Comparison of ENCODE assay signal across 8 mouse cellular contexts in the genomic region with DNA sequence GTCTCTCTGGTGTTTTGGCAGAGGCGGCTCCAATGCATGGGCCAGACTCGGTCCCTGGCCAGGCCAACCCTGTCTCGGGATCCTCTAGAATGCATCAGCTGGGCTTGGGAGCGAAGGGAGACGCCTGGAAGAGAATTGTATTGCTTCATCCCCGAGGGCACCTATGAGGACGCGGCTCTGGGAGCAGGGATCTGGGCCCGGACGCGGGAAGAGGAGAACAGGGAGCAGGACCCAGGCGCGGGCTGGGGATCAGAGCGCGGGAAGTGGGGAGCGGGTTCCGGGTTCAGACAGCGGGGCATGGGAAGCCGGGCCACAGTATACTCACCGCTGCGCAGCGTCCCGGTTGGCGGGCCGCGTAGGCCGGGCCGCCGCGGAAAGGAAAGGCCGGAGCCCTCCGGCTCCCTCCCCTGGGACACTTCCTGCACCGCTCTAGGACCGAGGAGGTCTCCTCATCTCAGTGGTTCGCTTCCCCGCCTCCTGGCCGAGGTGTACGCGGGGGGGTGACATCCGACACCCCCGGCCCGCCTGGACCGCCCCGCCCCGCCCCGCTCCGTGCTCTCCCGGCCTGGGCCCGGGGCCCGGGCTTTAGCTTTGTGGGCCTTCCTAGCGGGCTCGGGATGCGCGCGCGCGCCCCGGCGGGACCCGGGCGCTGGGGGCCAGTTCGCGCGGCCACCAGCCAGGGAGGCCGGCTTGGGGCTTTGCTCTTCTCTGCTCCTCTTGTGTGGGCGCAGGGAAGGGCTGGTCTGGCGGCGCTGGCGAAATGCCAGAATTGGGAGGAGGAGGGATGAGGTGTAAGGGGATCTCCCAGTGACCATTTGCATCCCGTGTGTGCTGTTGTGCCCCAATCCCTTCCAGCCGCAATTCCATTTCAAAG. TPM values are rescaled to one million over a fixed set of nuclear protein-coding genes. Genes with fewer than 3 reads are reported as not detected.
DNase-seq lines count a peak whose midpoint lies in the region; ATAC-seq and TF ChIP-seq lines count a peak whose summit lies in the region.

No protein-coding gene starts in this region.

- peak; percentile 49 for TF ChIP-seq POLR2A in testis, adult 2 months (IDR thresholded peaks at IDR 0.05; ENCODE audit: control insufficient read depth, low read depth, low read length)

- H3K4me1 ChIP-seq in E14TG2a.4 (replicated peaks; ENCODE audit: low read depth, low read length), result peaks cover 61% of the 10 kb centered on the region
- peaks cover 10% of the 10 kb centered on the region; the same call in 1 of the 2 replicates for H3K4me1 ChIP-seq in forebrain, embryonic 11.5 days (replicated peaks; ENCODE audit: control insufficient read depth, insufficient read depth, low read length)
- peaks cover 14% of the 10 kb centered on the region for H3K4me1 ChIP-seq in heart, postnatal 0 days (ENCODE audit: control insufficient read depth, insufficient read depth)
- peaks cover 16% of the 10 kb centered on the region for H3K4me1 ChIP-seq in liver, postnatal 0 days (ENCODE audit: insufficient read depth)
- peaks cover 16% of the 10 kb centered on the region for H3K4me1 ChIP-seq in neural tube, embryonic 14.5 days (ENCODE audit: control insufficient read depth, insufficient read depth, low read length)
- peaks cover 22% of the 10 kb centered on the region for H3K4me1 ChIP-seq in testis, adult 2 months (ENCODE audit: control insufficient read depth, insufficient read depth, low read length)

- H3K27me3 ChIP-seq in E14TG2a.4 (ENCODE audit: insufficient read depth, low read length), result peaks cover 10% of the 10 kb centered on the region
- H3K27me3 ChIP-seq in forebrain, embryonic 11.5 days (ENCODE audit: control insufficient read depth, insufficient read depth, low read length), result no peaks in the 10 kb centered on the region
- no peaks in the 10 kb centered on the region for H3K27me3 ChIP-seq in heart, postnatal 0 days (ENCODE audit: control insufficient read depth, insufficient read depth, low read length)
- no peaks in the 10 kb centered on the region for H3K27me3 ChIP-seq in liver, postnatal 0 days (ENCODE audit: insufficient read depth, low read length)
- H3K27me3 ChIP-seq in neural tube, embryonic 14.5 days (ENCODE audit: control insufficient read depth, insufficient read depth, low read length), result no peaks in the 10 kb centered on the region
- no peaks in the 10 kb centered on the region for H3K27me3 ChIP-seq in testis, adult 2 months (ENCODE audit: control insufficient read depth, insufficient read depth, low read length)

- no peak for TF ChIP-seq CTCF in E14TG2a.4 (conservative IDR thresholded peaks at IDR 0.05; ENCODE audit: low read length)
- TF ChIP-seq CTCF in heart, postnatal 0 days (IDR thresholded peaks at IDR 0.05; ENCODE audit: low read depth), result no peak
- TF ChIP-seq CTCF in liver, postnatal 0 days (IDR thresholded peaks at IDR 0.05; ENCODE audit: low read depth), result no peak
- TF ChIP-seq CTCF in testis, adult 2 months (IDR thresholded peaks at IDR 0.05; ENCODE audit: control insufficient read depth, insufficient read depth, insufficient replicate concordance, low read depth, low read length), result no peak

- peak overlapping the region; percentile 93 for H3K4me2 ChIP-seq in forebrain, embryonic 11.5 days (ENCODE audit: low read depth, low read length, severe bottlenecking)
- peak overlapping the region; percentile 93 for H3K4me2 ChIP-seq in heart, postnatal 0 days (ENCODE audit: low read depth, low read length)
- peak overlapping the region; percentile 89 for H3K4me2 ChIP-seq in liver, postnatal 0 days (ENCODE audit: low read depth, low read length)
- H3K4me2 ChIP-seq in neural tube, embryonic 14.5 days (ENCODE audit: low read depth, low read length), result peak overlapping the region; percentile 96

- 0 out of 2 replicates have a peak, but pooled peaks have one; percentile 23 for TF ChIP-seq EP300 in heart, postnatal 0 days (IDR thresholded peaks at IDR 0.05; ENCODE audit: low read depth)
- TF ChIP-seq EP300 in liver, postnatal 0 days (IDR thresholded peaks at IDR 0.05; ENCODE audit: low read depth), result no peak

- no peaks in the 10 kb centered on the region for H3K9me3 ChIP-seq in E14TG2a.4 (ENCODE audit: low read length)
- no peaks in the 10 kb centered on the region for H3K9me3 ChIP-seq in forebrain, embryonic 11.5 days (ENCODE audit: control insufficient read depth, low read length)
- H3K9me3 ChIP-seq in heart, postnatal 0 days (replicated peaks; ENCODE audit: control insufficient read depth, low read length), result no peaks in the 10 kb centered on the region
- H3K9me3 ChIP-seq in liver, postnatal 0 days (ENCODE audit: low read length), result no peaks in the 10 kb centered on the region
- no peaks in the 10 kb centered on the region for H3K9me3 ChIP-seq in neural tube, embryonic 14.5 days (ENCODE audit: control insufficient read depth, low read length)

- under 1% methylated on average over 61 of the region's 71 CpGs for WGBS in forebrain, embryonic 11.5 days
- WGBS in heart, postnatal 0 days, result under 1% methylated on average over 66 of the region's 71 CpGs
- WGBS in liver, postnatal 0 days (ENCODE audit: insufficient replicate concordance), result under 1% methylated on average over 60 of the region's 71 CpGs
- WGBS in neural tube, embryonic 14.5 days, result 5% methylated on average over 59 of the region's 71 CpGs

- peak overlapping the region; percentile 92 for H3K27ac ChIP-seq in forebrain, embryonic 11.5 days (ENCODE audit: low read depth, low read length)
- peak overlapping the region; percentile 91 for H3K27ac ChIP-seq in heart, postnatal 0 days (ENCODE audit: low read depth)
- H3K27ac ChIP-seq in liver, postnatal 0 days (ENCODE audit: low read depth), result peak overlapping the region; percentile 90
- H3K27ac ChIP-seq in neural tube, embryonic 14.5 days (ENCODE audit: low read depth, low read length), result peak overlapping the region; percentile 86
- peak overlapping the region; percentile 94 for H3K27ac ChIP-seq in testis, adult 2 months (ENCODE audit: control insufficient read depth, insufficient read depth, low read depth, low read length)

- peak; percentile 39 for DNase-seq in c-Kit-positive CD71-positive TER-119-negative erythroid progenitor cells, embryonic 14.5 days (ENCODE audit: low read depth)
- DNase-seq in forebrain, embryonic 11.5 days (ENCODE audit: low spot score), result peak; percentile 96
- DNase-seq in heart, postnatal 0 days (ENCODE audit: low spot score), result peak; percentile 89
- DNase-seq in kidney, postnatal 36 days, result peak; percentile 93 to 94
- DNase-seq in liver, postnatal 0 days, result peak; percentile 88

- peak overlapping the region; percentile 96 for H3K9ac ChIP-seq in forebrain, embryonic 11.5 days (ENCODE audit: low read length)
- H3K9ac ChIP-seq in heart, postnatal 0 days (replicated peaks; ENCODE audit: low read depth, low read length), result peak overlapping the region; percentile 90
- peak overlapping the region; percentile 90 for H3K9ac ChIP-seq in liver, postnatal 0 days (replicated peaks)
- peak overlapping the region; percentile 75 for H3K9ac ChIP-seq in neural tube, embryonic 14.5 days (replicated peaks; ENCODE audit: low read depth, low read length)

- peak; percentile 94 for ATAC-seq in forebrain, embryonic 11.5 days (replicated peaks; ENCODE audit: low FRiP score)
- peak; percentile 95 for ATAC-seq in heart, postnatal 0 days (ENCODE audit: insufficient read depth, low read depth)
- ATAC-seq in liver, postnatal 0 days, result peak; percentile 93
- ATAC-seq in neural tube, embryonic 14.5 days (ENCODE audit: low read depth), result peak; percentile 85

- H3K4me3 ChIP-seq in E14TG2a.4 (replicated peaks; ENCODE audit: low read length), result peak overlapping the region; percentile 97
- peak overlapping the region; percentile 89 for H3K4me3 ChIP-seq in forebrain, embryonic 11.5 days (ENCODE audit: low read depth, low read length)
- H3K4me3 ChIP-seq in heart, postnatal 0 days (ENCODE audit: low read depth, low read length), result peak overlapping the region; percentile 79
- peak overlapping the region; percentile 77 for H3K4me3 ChIP-seq in liver, postnatal 0 days (ENCODE audit: low read depth, low read length)
- H3K4me3 ChIP-seq in neural tube, embryonic 14.5 days (ENCODE audit: low read depth, low read length), result peak overlapping the region; percentile 66
- peak overlapping the region; percentile 92 for H3K4me3 ChIP-seq in testis, adult 2 months (ENCODE audit: control insufficient read depth, low read depth, low read length)

- peaks cover 70% of the 10 kb centered on the region for H3K36me3 ChIP-seq in E14TG2a.4 (ENCODE audit: insufficient read depth, low read length)
- H3K36me3 ChIP-seq in forebrain, embryonic 11.5 days (ENCODE audit: control insufficient read depth, insufficient read depth, low read length), result peaks cover 10% of the 10 kb centered on the region
- peaks cover 30% of the 10 kb centered on the region for H3K36me3 ChIP-seq in heart, postnatal 0 days (replicated peaks; ENCODE audit: control insufficient read depth, insufficient read depth, low read length)
- H3K36me3 ChIP-seq in liver, postnatal 0 days (replicated peaks; ENCODE audit: insufficient read depth, low read length), result peaks cover 28% of the 10 kb centered on the region
- peaks cover 16% of the 10 kb centered on the region; the same call in 1 of the 2 replicates for H3K36me3 ChIP-seq in neural tube, embryonic 14.5 days (ENCODE audit: control insufficient read depth, insufficient read depth, low read length)
- peaks cover 3% of the 10 kb centered on the region; the same call in 1 of the 2 replicates for H3K36me3 ChIP-seq in testis, adult 2 months (ENCODE audit: control insufficient read depth, insufficient read depth, low read length)

RNA-seq across cellular contexts. Expression of a gene that starts 20.5 kb away (rescaled TPM):
- polyA plus RNA-seq in forebrain, embryonic 11.5 days (2014; fragmentation: Nextera tagmentation; extraction: Ambion mirVana), result 36.6 and 39.4 TPM in 2 replicates
- total RNA-seq in heart, postnatal 0 days (2014; rRNA removed; ENCODE audit: low replicate concordance), result 20.6 and 21.4 TPM in 2 replicates
- 8.7 and 10.1 TPM in 2 replicates for polyA plus RNA-seq in heart, postnatal 0 days (2015; fragmentation: Nextera tagmentation; extraction: Ambion mirVana)
- polyA plus RNA-seq in liver, postnatal 0 days (2015; fragmentation: Nextera tagmentation; extraction: Ambion mirVana), result 5.2 and 5.4 TPM in 2 replicates
- 11.3 and 13.0 TPM in 2 replicates for polyA plus RNA-seq in neural tube, embryonic 14.5 days (2014; fragmentation: Nextera tagmentation; extraction: Ambion mirVana)
- polyA plus RNA-seq in testis, adult 2 months (2012; rRNA removed), result 75.9 and 80.8 TPM in 2 replicates

RNA-seq across cellular contexts. Expression of a gene that starts 33.8 kb away (rescaled TPM):
- 11.9 and 13.0 TPM in 2 replicates for polyA plus RNA-seq in forebrain, embryonic 11.5 days (2014; fragmentation: Nextera tagmentation; extraction: Ambion mirVana)
- 4.1 and 8.3 TPM in 2 replicates for total RNA-seq in heart, postnatal 0 days (2014; rRNA removed; ENCODE audit: low replicate concordance)
- polyA plus RNA-seq in heart, postnatal 0 days (2015; fragmentation: Nextera tagmentation; extraction: Ambion mirVana), result 6.4 and 6.5 TPM in 2 replicates
- 1.4 and 1.5 TPM in 2 replicates for polyA plus RNA-seq in liver, postnatal 0 days (2015; fragmentation: Nextera tagmentation; extraction: Ambion mirVana)
- polyA plus RNA-seq in neural tube, embryonic 14.5 days (2014; fragmentation: Nextera tagmentation; extraction: Ambion mirVana), result 13.9 and 15.0 TPM in 2 replicates
- 1.1 and 1.4 TPM in 2 replicates for polyA plus RNA-seq in testis, adult 2 months (2012; rRNA removed)

RNA-seq across cellular contexts. Expression of a gene that starts 35.3 kb away (rescaled TPM):
- 0.08 and 0.09 TPM in 2 replicates for polyA plus RNA-seq in forebrain, embryonic 11.5 days (2014; fragmentation: Nextera tagmentation; extraction: Ambion mirVana)
- 0.11 and 0.15 TPM in 2 replicates for total RNA-seq in heart, postnatal 0 days (2014; rRNA removed; ENCODE audit: low replicate concordance)
- polyA plus RNA-seq in heart, postnatal 0 days (2015; fragmentation: Nextera tagmentation; extraction: Ambion mirVana), result 0.18 and 0.25 TPM in 2 replicates
- 0.80 and 0.91 TPM in 2 replicates for polyA plus RNA-seq in liver, postnatal 0 days (2015; fragmentation: Nextera tagmentation; extraction: Ambion mirVana)
- polyA plus RNA-seq in neural tube, embryonic 14.5 days (2014; fragmentation: Nextera tagmentation; extraction: Ambion mirVana), result 0.12 and 0.17 TPM in 2 replicates
- polyA plus RNA-seq in testis, adult 2 months (2012; rRNA removed), result 0.09 and 0.11 TPM in 2 replicates

RNA-seq across cellular contexts. Expression of a gene that starts 55.1 kb away (rescaled TPM):
- 130 and 137 TPM in 2 replicates for polyA plus RNA-seq in forebrain, embryonic 11.5 days (2014; fragmentation: Nextera tagmentation; extraction: Ambion mirVana)
- 47.1 and 87.2 TPM in 2 replicates for total RNA-seq in heart, postnatal 0 days (2014; rRNA removed; ENCODE audit: low replicate concordance)
- polyA plus RNA-seq in heart, postnatal 0 days (2015; fragmentation: Nextera tagmentation; extraction: Ambion mirVana), result 57.9 and 60.4 TPM in 2 replicates
- 32.4 and 33.5 TPM in 2 replicates for polyA plus RNA-seq in liver, postnatal 0 days (2015; fragmentation: Nextera tagmentation; extraction: Ambion mirVana)
- 622 and 695 TPM in 2 replicates for polyA plus RNA-seq in neural tube, embryonic 14.5 days (2014; fragmentation: Nextera tagmentation; extraction: Ambion mirVana)
- polyA plus RNA-seq in testis, adult 2 months (2012; rRNA removed), result 22.6 and 25.8 TPM in 2 replicates

RNA-seq across cellular contexts. Expression of a gene that starts 56.2 kb away (rescaled TPM):
- 17.8 and 20.5 TPM in 2 replicates for polyA plus RNA-seq in forebrain, embryonic 11.5 days (2014; fragmentation: Nextera tagmentation; extraction: Ambion mirVana)
- total RNA-seq in heart, postnatal 0 days (2014; rRNA removed; ENCODE audit: low replicate concordance), result 11.8 and 15.1 TPM in 2 replicates
- polyA plus RNA-seq in heart, postnatal 0 days (2015; fragmentation: Nextera tagmentation; extraction: Ambion mirVana), result 7.6 and 8.9 TPM in 2 replicates
- polyA plus RNA-seq in liver, postnatal 0 days (2015; fragmentation: Nextera tagmentation; extraction: Ambion mirVana), result 3.2 and 3.6 TPM in 2 replicates
- 20.9 and 21.4 TPM in 2 replicates for polyA plus RNA-seq in neural tube, embryonic 14.5 days (2014; fragmentation: Nextera tagmentation; extraction: Ambion mirVana)
- 2.8 and 3.0 TPM in 2 replicates for polyA plus RNA-seq in testis, adult 2 months (2012; rRNA removed)

Comparison
In these comparisons a context has a peak if more than half of its experiments do, and no peak if none do; other contexts are left out.
1. Peak in every context shown above with its lines: DNase-seq, ATAC-seq, H3K4me3 ChIP-seq and H3K27ac ChIP-seq.
2. DNase-seq: peak in every context shown above with its lines; median percentile 96 in forebrain, embryonic 11.5 days; 94 in kidney, postnatal 36 days; 89 in heart, postnatal 0 days; 88 in liver, postnatal 0 days; 39 in c-Kit-positive CD71-positive TER-119-negative erythroid progenitor cells, embryonic 14.5 days.